Mouse (Mus musculus): ENCODE measurements around the gene Pik3r2. TPM values are rescaled to one million over a fixed set of nuclear protein-coding genes. Genes with fewer than 3 reads are reported as not detected.

Gene Pik3r2
- polyA plus RNA-seq, 1 experiment from 2014 or later = 102 TPM

DNA sequence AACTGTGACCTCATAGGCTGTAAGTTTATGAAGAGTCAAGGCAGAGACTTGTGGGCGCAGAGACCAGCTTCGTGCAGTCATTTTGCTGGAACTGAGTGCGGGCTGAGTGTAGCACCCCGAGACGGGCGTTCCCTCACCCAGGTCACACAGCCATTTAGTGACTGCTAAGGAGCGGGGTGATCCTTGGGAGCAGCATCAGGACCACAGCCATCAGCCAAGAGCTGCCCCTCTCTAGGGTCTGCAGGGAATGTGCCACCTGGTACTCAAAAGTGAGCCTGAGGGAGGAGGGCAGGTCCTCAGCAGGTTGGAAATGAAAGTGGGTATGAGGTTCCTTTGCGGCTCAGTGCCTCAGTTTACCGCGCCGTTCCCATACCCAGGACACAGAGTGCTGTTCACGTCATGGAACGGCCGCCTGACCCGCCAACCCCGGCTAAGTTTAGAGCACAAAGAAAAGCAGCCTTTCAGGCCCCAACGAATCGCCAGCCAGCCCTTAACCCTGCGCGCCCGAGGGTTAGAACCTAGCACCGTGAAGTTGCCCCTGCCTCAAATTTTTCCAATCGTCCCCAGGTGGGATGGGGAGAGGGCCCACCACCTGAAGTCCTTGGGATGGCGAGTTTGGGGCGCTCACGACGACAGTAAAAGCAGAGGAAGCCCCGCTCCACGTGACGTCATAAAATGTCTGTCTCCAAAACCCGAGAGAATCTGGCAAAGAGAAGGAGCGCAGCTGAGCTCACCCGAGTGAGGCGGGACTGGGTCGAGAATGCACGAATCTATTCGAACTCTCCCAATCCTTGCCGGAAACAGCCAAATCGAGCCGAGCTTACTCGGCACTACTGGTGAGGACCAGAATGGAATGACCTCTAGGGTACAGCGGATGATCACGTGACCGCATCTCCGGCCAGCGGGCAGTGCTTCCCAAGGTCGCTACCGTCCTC is 32.6 kb downstream of the Pik3r2 start:
- Histone ChIP-seq H3K27me3 (replicated peaks) (peaks cover 84% of the 10 kb centered on the region), H3K4me1 (peaks cover 18% of the 10 kb centered on the region), H3K9me3 (replicated peaks) (no peaks in the 10 kb centered on the region), H3K36me3 (no peaks in the 10 kb centered on the region), H3K4me2 (peak overlapping the region; percentile 64), H3K9ac (replicated peaks) (peak overlapping the region; percentile 46), H3K27ac (replicated peaks) (no peak overlapping the region), H3K4me3 (replicated peaks) (peak overlapping the region; percentile 36)
- peak; percentile 25; the same call in 1 of the 2 replicates for ATAC-seq (ENCODE audit: low FRiP score)
- WGBS = 6% methylated on average over 48 of the region's 48 CpGs

DNA sequence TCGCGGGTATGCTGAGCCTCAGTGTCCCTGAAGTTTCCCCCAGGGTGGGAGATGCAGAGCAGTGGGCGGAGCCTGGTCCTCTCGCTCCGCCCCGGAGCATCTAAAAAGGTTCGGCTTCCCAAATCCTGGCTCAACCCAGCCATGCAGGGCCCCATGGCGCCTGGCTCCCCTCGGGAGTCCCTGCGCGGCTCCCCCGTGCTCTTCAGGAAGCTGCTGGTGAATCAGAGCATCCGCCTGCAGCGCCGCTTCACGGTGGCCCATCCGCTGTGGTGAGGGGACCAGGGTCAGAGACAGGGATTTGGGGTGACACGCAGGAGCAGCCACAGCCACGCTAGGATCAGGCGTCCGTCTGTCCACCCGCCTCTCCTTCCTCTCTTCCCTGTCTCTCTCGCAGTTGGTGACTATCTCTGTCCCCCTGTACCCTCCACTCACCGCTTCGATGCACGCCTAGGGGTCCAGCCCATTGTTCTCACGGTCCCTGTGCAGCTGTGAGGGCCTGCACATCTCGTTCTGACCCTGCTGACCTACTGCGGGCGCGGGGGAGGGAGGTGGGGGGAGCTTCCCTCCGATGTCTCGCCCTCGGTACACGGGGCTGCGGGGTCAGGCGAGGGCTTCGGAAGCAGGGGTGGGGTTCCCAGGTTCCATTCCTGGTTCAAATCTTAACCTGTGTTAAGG is 33.4 kb downstream of the Pik3r2 start:
- Histone ChIP-seq H3K9ac (replicated peaks) (peak overlapping the region; percentile 30; the same call in 1 of the 2 replicates), H3K36me3 (no peaks in the 10 kb centered on the region), H3K4me1 (peaks cover 18% of the 10 kb centered on the region), H3K27ac (replicated peaks) (no peak overlapping the region), H3K9me3 (replicated peaks) (no peaks in the 10 kb centered on the region), H3K4me2 (peak overlapping the region; percentile 64), H3K27me3 (replicated peaks) (peaks cover 77% of the 10 kb centered on the region), H3K4me3 (replicated peaks) (peak overlapping the region; percentile 17)
- ATAC-seq (ENCODE audit: low FRiP score) = 0 out of 2 replicates have a peak, but pooled peaks have one; percentile 17
- 3% methylated on average over 38 of the region's 38 CpGs for WGBS

DNA sequence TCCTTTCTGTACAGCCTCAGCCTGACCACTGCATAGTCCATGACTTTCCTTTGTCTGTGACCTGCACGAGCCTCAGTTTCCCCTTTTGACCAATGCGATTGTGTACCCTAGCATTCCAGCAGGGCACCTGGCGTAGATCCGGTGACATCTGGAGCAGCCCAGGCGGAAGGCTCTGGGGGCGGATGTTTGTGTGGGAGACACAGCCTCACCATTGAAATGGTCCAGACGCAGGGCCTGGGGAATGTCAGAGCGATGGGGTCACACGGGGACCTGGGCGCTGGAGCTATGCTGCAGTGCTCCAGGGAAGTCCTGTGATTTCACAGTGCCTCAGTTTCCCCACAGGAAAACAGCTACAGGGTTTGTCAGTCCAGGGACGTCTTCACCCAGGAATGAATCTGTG is 34.3 kb downstream of the Pik3r2 start:
- H3K4me3 ChIP-seq (replicated peaks) = no peak overlapping the region
- H3K9ac ChIP-seq (replicated peaks) = no peak overlapping the region
- H3K9me3 ChIP-seq (replicated peaks) = no peaks in the 10 kb centered on the region
- no peak overlapping the region for H3K27ac ChIP-seq (replicated peaks)
- H3K4me1 ChIP-seq = peaks cover 18% of the 10 kb centered on the region
- WGBS = 75% methylated on average over 11 of the region's 11 CpGs
- 0 out of 2 replicates have a peak, but pooled peaks have one; percentile 16 for ATAC-seq (ENCODE audit: low FRiP score)
- no peaks in the 10 kb centered on the region for H3K36me3 ChIP-seq
- no peak overlapping the region for H3K4me2 ChIP-seq
- H3K27me3 ChIP-seq (replicated peaks) = peaks cover 69% of the 10 kb centered on the region

DNA sequence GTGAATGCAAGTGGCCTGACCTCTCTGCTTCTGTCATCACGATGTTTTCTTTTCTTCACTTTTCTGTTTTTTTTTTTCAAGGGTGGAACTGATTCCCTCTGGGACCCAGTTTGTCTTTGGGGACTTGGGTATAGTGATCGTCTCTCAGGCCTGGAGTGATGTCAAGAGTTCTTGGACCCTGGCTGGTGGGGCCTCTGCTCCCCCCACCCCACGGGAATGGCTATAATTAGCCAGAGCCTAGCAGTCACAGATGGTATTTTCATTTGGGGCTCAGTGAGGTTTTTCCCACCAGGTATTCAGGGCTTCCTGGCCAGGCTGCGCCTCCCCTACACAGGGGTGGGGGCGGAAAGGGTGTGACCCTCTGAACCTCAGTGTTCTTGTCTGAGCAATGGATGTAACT is 34.9 kb downstream of the Pik3r2 start:
- H3K9ac ChIP-seq (replicated peaks) = no peak overlapping the region
- H3K36me3 ChIP-seq = no peaks in the 10 kb centered on the region
- ATAC-seq (ENCODE audit: low FRiP score) = no peak
- H3K9me3 ChIP-seq (replicated peaks) = no peaks in the 10 kb centered on the region
- H3K4me3 ChIP-seq (replicated peaks) = no peak overlapping the region
- no peak overlapping the region for H3K4me2 ChIP-seq
- WGBS = 73% methylated on average over 5 of the region's 5 CpGs
- peaks cover 18% of the 10 kb centered on the region for H3K4me1 ChIP-seq
- peaks cover 66% of the 10 kb centered on the region for H3K27me3 ChIP-seq (replicated peaks)
- no peak overlapping the region for H3K27ac ChIP-seq (replicated peaks)

DNA sequence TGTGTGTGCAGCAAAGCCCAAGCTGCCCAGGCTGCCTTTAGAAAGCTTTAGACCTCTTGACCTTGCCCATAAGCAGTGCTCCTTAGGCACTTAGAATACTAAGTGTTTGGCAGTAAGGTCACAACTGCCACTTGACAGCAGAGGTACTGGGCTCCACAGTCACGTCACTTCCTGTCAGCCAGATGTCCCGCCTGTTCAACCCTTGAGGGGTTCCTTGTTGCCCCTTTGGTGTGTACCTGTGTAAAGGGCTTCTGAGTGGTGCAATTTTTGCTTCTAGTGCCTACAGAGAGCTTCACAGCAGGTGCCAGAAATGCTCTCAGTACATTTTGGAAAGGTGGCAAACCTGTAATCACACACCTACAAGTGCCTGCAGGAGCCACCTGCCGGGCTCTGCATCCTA is 38.3 kb downstream of the Pik3r2 start:
- Histone ChIP-seq H3K27me3 (replicated peaks) (peaks cover 36% of the 10 kb centered on the region), H3K4me2 (no peak overlapping the region), H3K4me1 (peaks cover 5% of the 10 kb centered on the region), H3K36me3 (no peaks in the 10 kb centered on the region), H3K9ac (replicated peaks) (no peak overlapping the region), H3K4me3 (replicated peaks) (no peak overlapping the region), H3K27ac (replicated peaks) (no peak overlapping the region), H3K9me3 (replicated peaks) (no peaks in the 10 kb centered on the region)
- ATAC-seq (ENCODE audit: low FRiP score) = no peak
- whole genome bisulfite sequencing = 67% methylated on average over 3 of the region's 3 CpGs

DNA sequence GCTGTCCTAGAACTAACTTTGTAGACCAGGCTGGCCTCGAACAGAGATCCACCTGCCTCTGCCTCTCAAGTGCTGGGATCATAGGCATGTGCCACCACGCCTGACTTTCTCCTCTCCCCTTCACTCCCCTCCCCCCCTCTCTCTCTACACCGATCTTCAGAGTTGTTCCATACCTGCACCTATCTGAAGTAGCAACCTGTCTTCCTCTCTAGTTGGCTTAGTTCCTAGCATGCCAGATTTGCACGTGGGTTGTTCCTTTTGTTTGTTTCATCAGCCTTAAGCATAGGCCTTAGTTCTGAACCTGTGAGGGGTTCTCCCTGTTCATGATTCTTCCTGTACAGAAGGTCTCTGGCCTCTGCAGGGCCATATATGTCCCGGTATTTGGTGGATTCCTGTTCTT is 38.8 kb downstream of the Pik3r2 start:
- no peak for ATAC-seq (ENCODE audit: low FRiP score)
- Histone ChIP-seq H3K9ac (replicated peaks) (no peak overlapping the region), H3K27ac (replicated peaks) (no peak overlapping the region), H3K4me1 (no peaks in the 10 kb centered on the region), H3K4me3 (replicated peaks) (no peak overlapping the region), H3K27me3 (replicated peaks) (peaks cover 35% of the 10 kb centered on the region), H3K9me3 (replicated peaks) (no peaks in the 10 kb centered on the region), H3K36me3 (no peaks in the 10 kb centered on the region), H3K4me2 (no peak overlapping the region)
- WGBS = 79% methylated on average over 5 of the region's 5 CpGs

DNA sequence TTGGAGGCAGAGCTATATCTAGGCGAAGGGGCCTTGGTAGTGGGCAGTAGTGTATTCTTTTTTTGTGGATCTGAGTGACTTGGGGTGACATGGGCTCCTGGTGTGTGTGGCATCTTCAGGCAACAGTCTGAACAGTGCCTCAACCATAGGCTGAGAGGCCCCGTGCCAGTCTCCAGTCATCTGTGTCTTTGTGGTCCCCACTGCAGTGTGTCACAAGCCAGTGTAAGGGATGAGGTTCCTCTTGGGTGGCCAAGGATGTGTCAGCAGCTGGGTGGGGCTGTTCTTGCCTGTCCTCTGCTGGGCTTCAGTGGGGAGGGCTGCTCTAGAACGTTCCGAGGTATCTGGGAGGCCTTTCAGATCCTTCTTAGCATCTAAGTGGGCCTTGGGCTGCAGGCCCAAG is 45.6 kb downstream of the Pik3r2 start:
- H3K27me3 ChIP-seq (replicated peaks) = peaks cover 68% of the 10 kb centered on the region
- no peaks in the 10 kb centered on the region for H3K36me3 ChIP-seq
- no peaks in the 10 kb centered on the region for H3K9me3 ChIP-seq (replicated peaks)
- H3K9ac ChIP-seq (replicated peaks) = no peak overlapping the region
- ATAC-seq (ENCODE audit: low FRiP score) = no peak
- no peak overlapping the region for H3K4me2 ChIP-seq
- 90% methylated on average over 4 of the region's 4 CpGs for WGBS
- H3K4me3 ChIP-seq (replicated peaks) = no peak overlapping the region
- peaks cover 5% of the 10 kb centered on the region for H3K4me1 ChIP-seq
- no peak overlapping the region for H3K27ac ChIP-seq (replicated peaks)

DNA sequence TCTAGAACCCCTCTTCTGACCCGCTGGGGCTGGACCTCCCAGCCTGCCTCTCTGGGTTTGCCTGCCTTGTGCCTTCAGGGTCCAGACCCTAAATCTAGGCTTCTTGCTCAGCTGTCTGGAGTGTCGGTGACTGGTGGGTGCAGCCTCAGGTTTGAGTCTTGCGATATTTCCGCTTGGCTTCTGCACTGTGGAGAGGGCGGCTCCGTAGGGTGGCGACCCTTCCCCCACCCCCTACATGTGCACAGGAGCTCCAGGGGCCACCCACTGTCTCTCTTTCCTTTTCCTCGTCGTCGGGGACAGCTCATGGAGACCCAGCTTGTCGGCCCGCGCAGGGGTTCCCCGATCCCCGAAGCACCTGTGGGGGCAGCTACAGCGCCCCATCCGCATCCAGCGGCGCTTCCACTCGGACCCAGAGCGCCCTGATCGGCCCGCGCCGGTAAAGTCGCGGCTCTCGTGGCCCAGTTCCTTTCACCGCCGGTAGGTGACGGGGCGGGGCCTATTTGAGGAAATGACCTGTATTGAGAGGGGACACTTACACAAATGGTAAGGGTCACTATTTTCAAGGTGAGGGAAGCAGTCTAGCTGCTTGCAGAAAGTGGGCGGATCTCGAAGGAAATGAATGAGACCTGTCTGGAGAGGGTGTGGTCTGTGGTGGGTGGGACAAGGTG is 46.6 kb downstream of the Pik3r2 start:
- H3K9me3 ChIP-seq (replicated peaks) = no peaks in the 10 kb centered on the region
- no peak overlapping the region for H3K9ac ChIP-seq (replicated peaks)
- H3K4me2 ChIP-seq = peak overlapping the region; percentile 49
- peak overlapping the region; percentile 26; the same call in 1 of the 2 replicates for H3K4me3 ChIP-seq (replicated peaks)
- no peak for ATAC-seq (ENCODE audit: low FRiP score)
- peaks cover 64% of the 10 kb centered on the region for H3K27me3 ChIP-seq (replicated peaks)
- H3K36me3 ChIP-seq = no peaks in the 10 kb centered on the region
- 5% methylated on average over 34 of the region's 34 CpGs for WGBS
- H3K4me1 ChIP-seq = peaks cover 5% of the 10 kb centered on the region
- H3K27ac ChIP-seq (replicated peaks) = no peak overlapping the region

DNA sequence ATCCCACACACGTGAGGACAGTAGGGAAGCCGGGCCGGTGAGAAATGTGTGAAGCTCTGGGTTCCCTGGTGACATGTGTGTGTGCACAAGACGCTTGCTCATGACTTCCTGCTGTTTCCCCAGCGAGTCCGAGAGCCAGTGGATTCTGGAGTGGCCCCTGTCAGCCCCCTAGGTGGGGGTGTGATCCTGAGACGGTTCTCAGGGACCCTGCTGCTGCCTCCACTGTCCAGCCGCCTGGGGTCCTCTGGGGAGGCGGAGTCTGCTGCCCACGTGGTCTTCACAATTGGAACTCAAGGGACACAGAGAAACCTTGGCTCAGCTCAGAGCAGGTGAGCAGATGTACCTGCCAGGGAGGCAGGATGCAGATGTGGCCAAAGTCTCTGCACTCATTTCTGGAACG is 49.8 kb downstream of the Pik3r2 start:
- Histone ChIP-seq H3K9ac (replicated peaks) (no peak overlapping the region), H3K4me3 (replicated peaks) (no peak overlapping the region), H3K4me1 (peaks cover 5% of the 10 kb centered on the region), H3K27me3 (replicated peaks) (peaks cover 52% of the 10 kb centered on the region), H3K9me3 (replicated peaks) (no peaks in the 10 kb centered on the region), H3K4me2 (no peak overlapping the region), H3K27ac (replicated peaks) (no peak overlapping the region), H3K36me3 (no peaks in the 10 kb centered on the region)
- WGBS = 42% methylated on average over 11 of the region's 11 CpGs
- no peak for ATAC-seq (ENCODE audit: low FRiP score)

DNA sequence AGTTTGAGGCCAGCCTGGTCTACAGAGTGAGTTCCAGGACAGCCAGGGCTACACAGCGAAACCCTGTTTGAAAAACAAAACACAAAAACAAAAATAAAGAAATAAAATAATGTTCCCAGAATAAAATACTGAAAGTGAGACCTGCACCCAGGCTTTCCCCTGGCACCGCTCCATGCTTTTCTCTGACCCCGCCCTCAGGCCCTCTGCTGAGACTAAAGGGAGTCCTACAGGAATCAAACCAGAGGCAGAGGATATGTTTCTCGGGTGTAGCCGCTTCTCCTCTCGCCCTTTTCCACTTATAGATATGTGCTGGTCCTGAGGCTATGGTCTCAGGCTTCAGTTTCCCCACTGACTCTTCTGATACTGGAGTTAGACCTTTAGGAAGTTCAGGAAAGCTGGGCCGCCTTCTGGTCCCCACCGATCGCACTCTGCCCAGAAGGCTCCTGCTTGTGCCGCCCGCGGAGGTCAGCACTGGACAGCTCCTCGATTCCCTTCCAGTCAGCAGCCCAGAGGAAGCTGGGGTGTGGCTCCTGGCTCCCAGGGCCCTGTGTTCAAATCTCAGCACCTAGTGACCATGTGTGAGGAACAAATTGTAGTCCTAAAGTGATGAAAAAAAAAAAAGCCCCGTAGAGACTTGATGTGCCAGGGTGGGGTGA is 50.6 kb downstream of the Pik3r2 start:
- Histone ChIP-seq H3K4me1 (peaks cover 5% of the 10 kb centered on the region), H3K9me3 (replicated peaks) (no peaks in the 10 kb centered on the region), H3K27me3 (replicated peaks) (peaks cover 45% of the 10 kb centered on the region), H3K36me3 (no peaks in the 10 kb centered on the region), H3K4me2 (no peak overlapping the region), H3K27ac (replicated peaks) (no peak overlapping the region), H3K4me3 (replicated peaks) (no peak overlapping the region), H3K9ac (replicated peaks) (no peak overlapping the region)
- ATAC-seq (ENCODE audit: low FRiP score) = no peak
- 30% methylated on average over 14 of the region's 14 CpGs for WGBS

DNA sequence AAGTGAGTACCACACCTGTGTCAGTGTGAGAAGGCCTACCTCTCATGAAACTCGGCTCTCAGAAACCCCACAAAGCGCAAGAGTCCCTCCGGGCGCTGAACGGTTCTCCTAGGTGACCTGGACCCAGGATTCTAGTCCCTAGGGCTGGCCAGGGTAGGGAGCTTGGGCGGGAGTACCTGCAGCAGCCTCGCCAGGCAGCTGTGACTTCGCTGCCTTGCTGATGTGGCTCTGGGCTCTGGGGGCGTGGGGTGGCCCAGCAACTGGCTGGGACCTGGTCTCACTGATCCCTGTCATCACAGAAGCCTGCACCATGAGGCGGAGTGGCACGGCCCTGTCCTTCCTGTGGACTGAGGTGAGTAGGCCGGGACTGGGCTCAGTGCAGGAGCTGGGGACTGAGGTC is 52.3 kb downstream of the Pik3r2 start:
- Histone ChIP-seq H3K9ac (replicated peaks) (no peak overlapping the region), H3K27me3 (replicated peaks) (peaks cover 29% of the 10 kb centered on the region), H3K4me3 (replicated peaks) (no peak overlapping the region), H3K4me1 (no peaks in the 10 kb centered on the region), H3K9me3 (replicated peaks) (no peaks in the 10 kb centered on the region), H3K4me2 (no peak overlapping the region), H3K27ac (replicated peaks) (no peak overlapping the region), H3K36me3 (no peaks in the 10 kb centered on the region)
- no peak for ATAC-seq (ENCODE audit: low FRiP score)
- WGBS = 86% methylated on average over 12 of the region's 12 CpGs
